8 mouse cellular contexts compared by ENCODE assay signal in the genomic region with DNA sequence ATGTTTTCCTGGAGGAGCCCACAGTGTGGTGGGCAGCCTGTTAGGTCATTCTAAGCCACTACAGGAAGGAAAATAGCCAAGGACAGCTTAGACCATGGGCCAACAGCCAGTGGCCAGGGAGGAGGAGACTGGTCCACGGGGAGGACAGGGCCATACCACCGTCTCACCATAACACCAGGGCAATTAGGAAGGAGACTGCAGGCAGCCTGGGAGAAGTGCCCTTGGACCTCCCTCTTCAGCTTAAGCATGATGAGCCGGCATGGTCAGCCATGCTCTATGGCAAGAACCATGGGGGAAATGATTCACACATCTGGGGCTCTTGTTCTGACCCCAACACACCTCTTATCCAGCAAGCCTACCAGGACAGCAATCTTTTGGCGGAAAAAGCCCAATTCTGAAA. TPM values are rescaled to one million over a fixed set of nuclear protein-coding genes. Genes with fewer than 3 reads are reported as not detected.
A peak's percentile ranks its signal among the peaks of the same experiment; 100 is the strongest.
DNase-seq lines count a peak whose midpoint lies in the region; ATAC-seq and TF ChIP-seq lines count a peak whose summit lies in the region.

No protein-coding gene starts in this region.

- H3K9me3 ChIP-seq in heart, embryonic 13.5 days, result 0 out of 2 replicates have a peak, but pooled peaks cover 2% of the 10 kb centered on the region
- no peaks in the 10 kb centered on the region for H3K9me3 ChIP-seq in forebrain, embryonic 15.5 days
- no peaks in the 10 kb centered on the region for H3K9me3 ChIP-seq in liver, postnatal 0 days (ENCODE audit: low read length)

- H3K9ac ChIP-seq in heart, embryonic 13.5 days, result peak overlapping the region; percentile 96; the same call in 1 of the 2 replicates
- peak overlapping the region; percentile 89 for H3K9ac ChIP-seq in forebrain, embryonic 15.5 days (replicated peaks)
- H3K9ac ChIP-seq in liver, postnatal 0 days (replicated peaks), result no peak overlapping the region

- ATAC-seq in heart, embryonic 13.5 days (ENCODE audit: extremely low read depth, insufficient number of reproducible peaks, low FRiP score, low TSS enrichment), result no peak
- ATAC-seq in forebrain, embryonic 15.5 days (replicated peaks), result no peak
- ATAC-seq in liver, postnatal 0 days, result no peak

- 43% methylated on average over 4 of the region's 4 CpGs for WGBS in heart, embryonic 13.5 days
- 49% methylated on average over 4 of the region's 4 CpGs for WGBS in forebrain, embryonic 15.5 days
- WGBS in liver, postnatal 0 days (ENCODE audit: insufficient replicate concordance), result 56% methylated on average over 4 of the region's 4 CpGs

- H3K27me3 ChIP-seq in heart, embryonic 13.5 days (replicated peaks), result peaks cover 23% of the 10 kb centered on the region
- peaks cover 10% of the 10 kb centered on the region; the same call in 1 of the 2 replicates for H3K27me3 ChIP-seq in forebrain, embryonic 15.5 days
- no peaks in the 10 kb centered on the region for H3K27me3 ChIP-seq in liver, postnatal 0 days (ENCODE audit: insufficient read depth, low read length)

- no peak overlapping the region for H3K27ac ChIP-seq in heart, embryonic 13.5 days (replicated peaks)
- H3K27ac ChIP-seq in forebrain, embryonic 15.5 days (replicated peaks), result no peak overlapping the region; the same call in 1 of the 2 replicates
- no peak overlapping the region for H3K27ac ChIP-seq in liver, postnatal 0 days (ENCODE audit: low read depth)

- no peak for TF ChIP-seq EP300 in liver, postnatal 0 days (IDR thresholded peaks at IDR 0.05; ENCODE audit: low read depth)

- no peak for DNase-seq in heart, adult 9 months (ENCODE audit: low spot score in 2 of 2)
- DNase-seq in cerebellum, adult 11 months, result peak; percentile 72
- no peak for DNase-seq in liver, postnatal 0 days
- DNase-seq in layer of hippocampus, postnatal 14 days (ENCODE audit: low spot score in 2 of 2), result no peak
- no peak for DNase-seq in gastrocnemius, postnatal 4 days (ENCODE audit: low spot score in 2 of 2)
- no peak for DNase-seq in heart, adult 11 months

- no peak for TF ChIP-seq CTCF in liver, postnatal 0 days (IDR thresholded peaks at IDR 0.05; ENCODE audit: low read depth)

- peaks cover 14% of the 10 kb centered on the region for H3K36me3 ChIP-seq in heart, embryonic 13.5 days
- H3K36me3 ChIP-seq in forebrain, embryonic 15.5 days, result peaks cover 6% of the 10 kb centered on the region; the same call in 1 of the 2 replicates
- H3K36me3 ChIP-seq in liver, postnatal 0 days (replicated peaks; ENCODE audit: insufficient read depth, low read length), result peaks cover 5% of the 10 kb centered on the region; the same call in 1 of the 2 replicates

- peak overlapping the region; percentile 87 for H3K4me2 ChIP-seq in heart, embryonic 13.5 days
- peak overlapping the region; percentile 85 for H3K4me2 ChIP-seq in forebrain, embryonic 15.5 days (replicated peaks)
- H3K4me2 ChIP-seq in liver, postnatal 0 days (ENCODE audit: low read depth, low read length), result peak overlapping the region; percentile 99; the same call in 1 of the 2 replicates

- peaks cover 42% of the 10 kb centered on the region for H3K4me1 ChIP-seq in heart, embryonic 13.5 days
- peaks cover 36% of the 10 kb centered on the region for H3K4me1 ChIP-seq in forebrain, embryonic 15.5 days
- H3K4me1 ChIP-seq in liver, postnatal 0 days (ENCODE audit: insufficient read depth), result peaks cover 29% of the 10 kb centered on the region

- peak overlapping the region; percentile 82 for H3K4me3 ChIP-seq in heart, embryonic 13.5 days
- peak overlapping the region; percentile 93 for H3K4me3 ChIP-seq in forebrain, embryonic 15.5 days
- H3K4me3 ChIP-seq in liver, postnatal 0 days (ENCODE audit: low read depth, low read length), result no peak overlapping the region

RNA-seq across cellular contexts. Expression of gene Shf, which starts 1.8 kb away (rescaled TPM):
- polyA plus RNA-seq in heart, embryonic 13.5 days (2015; fragmentation: Nextera tagmentation; extraction: Ambion mirVana), result 1.8 and 2.3 TPM in 2 replicates
- 10.3 and 11.0 TPM in 2 replicates for polyA plus RNA-seq in forebrain, embryonic 15.5 days (2015; fragmentation: Nextera tagmentation; extraction: Ambion mirVana)
- 1.2 and 1.3 TPM in 2 replicates for polyA plus RNA-seq in liver, postnatal 0 days (2015; fragmentation: Nextera tagmentation; extraction: Ambion mirVana)
- 10 to 100 TPM; 57.5 to 65.2 TPM for total RNA-seq in layer of hippocampus, postnatal 14 days (2021)
- total RNA-seq in gastrocnemius, postnatal 4 days (2021), result 10 to 100 TPM; 11.9 to 12.2 TPM

RNA-seq across cellular contexts. Expression of gene Duox1, which starts 51.7 kb away (rescaled TPM):
- polyA plus RNA-seq in heart, embryonic 13.5 days (2015; fragmentation: Nextera tagmentation; extraction: Ambion mirVana), result 0.03 TPM in 1 of 2 replicates, not detected in the other
- 0.04 and 0.06 TPM in 2 replicates for polyA plus RNA-seq in forebrain, embryonic 15.5 days (2015; fragmentation: Nextera tagmentation; extraction: Ambion mirVana)
- polyA plus RNA-seq in liver, postnatal 0 days (2015; fragmentation: Nextera tagmentation; extraction: Ambion mirVana), result not detected in 2 replicates
- total RNA-seq in layer of hippocampus, postnatal 14 days (2021), result not detected
- under 1 TPM; 0.37 to 0.49 TPM for total RNA-seq in gastrocnemius, postnatal 4 days (2021)

RNA-seq across cellular contexts. Expression of gene Duoxa1, which starts 53.7 kb away (rescaled TPM):
- polyA plus RNA-seq in heart, embryonic 13.5 days (2015; fragmentation: Nextera tagmentation; extraction: Ambion mirVana), result 0.09 TPM in 1 of 2 replicates, not detected in the other
- polyA plus RNA-seq in forebrain, embryonic 15.5 days (2015; fragmentation: Nextera tagmentation; extraction: Ambion mirVana), result not detected in 2 replicates
- polyA plus RNA-seq in liver, postnatal 0 days (2015; fragmentation: Nextera tagmentation; extraction: Ambion mirVana), result not detected in 2 replicates
- total RNA-seq in layer of hippocampus, postnatal 14 days (2021), result not detected
- total RNA-seq in gastrocnemius, postnatal 4 days (2021), result 1 to 10 TPM; 1.2 TPM

RNA-seq across cellular contexts. Expression of gene Slc28a2, which starts 59.1 kb away (rescaled TPM):
- polyA plus RNA-seq in heart, embryonic 13.5 days (2015; fragmentation: Nextera tagmentation; extraction: Ambion mirVana), result 0.17 and 0.48 TPM in 2 replicates
- not detected in 2 replicates for polyA plus RNA-seq in forebrain, embryonic 15.5 days (2015; fragmentation: Nextera tagmentation; extraction: Ambion mirVana)
- polyA plus RNA-seq in liver, postnatal 0 days (2015; fragmentation: Nextera tagmentation; extraction: Ambion mirVana), result 1.8 TPM in 2 replicates
- not detected for total RNA-seq in layer of hippocampus, postnatal 14 days (2021)
- 1 to 10 TPM; 6.7 to 8.3 TPM for total RNA-seq in gastrocnemius, postnatal 4 days (2021)
